Mouse (Mus musculus): ENCODE measurements around the gene Gabarap.
A peak's percentile ranks its signal among the peaks of the same experiment; 100 is the strongest.

Gabarap gene

DNA sequence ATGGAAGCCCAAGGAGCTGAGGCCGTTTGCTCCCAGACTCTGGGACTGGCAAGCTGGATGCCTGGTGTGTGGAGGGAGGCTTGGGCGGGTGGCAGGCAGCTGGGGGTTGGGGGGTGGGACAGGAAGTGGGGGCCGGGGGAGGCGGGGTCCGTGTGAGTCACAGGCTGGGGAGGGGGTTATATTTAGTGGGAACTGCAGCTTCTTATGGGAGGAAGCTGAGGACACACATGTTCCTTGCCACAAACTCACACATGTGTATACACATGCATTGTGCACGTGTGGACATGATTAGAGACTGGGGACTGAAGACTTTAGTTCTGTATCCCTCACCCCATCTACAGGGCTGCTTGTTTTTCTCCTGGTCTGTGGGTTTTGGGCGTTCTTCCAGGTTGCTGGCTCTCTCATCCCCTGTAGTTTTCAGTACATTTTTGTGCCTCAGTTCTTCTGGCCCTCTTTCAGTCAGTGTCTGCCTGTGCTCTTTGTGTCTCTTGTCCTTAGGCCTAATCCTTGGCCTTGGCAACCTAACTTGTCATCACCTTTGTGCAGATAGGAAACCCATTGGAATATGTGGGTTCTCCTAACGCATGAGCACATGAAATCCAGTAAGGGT is 29.2 kb downstream of the Gabarap start:
- no peak for DNase-seq (ENCODE audit: low read depth, low spot score)

DNA sequence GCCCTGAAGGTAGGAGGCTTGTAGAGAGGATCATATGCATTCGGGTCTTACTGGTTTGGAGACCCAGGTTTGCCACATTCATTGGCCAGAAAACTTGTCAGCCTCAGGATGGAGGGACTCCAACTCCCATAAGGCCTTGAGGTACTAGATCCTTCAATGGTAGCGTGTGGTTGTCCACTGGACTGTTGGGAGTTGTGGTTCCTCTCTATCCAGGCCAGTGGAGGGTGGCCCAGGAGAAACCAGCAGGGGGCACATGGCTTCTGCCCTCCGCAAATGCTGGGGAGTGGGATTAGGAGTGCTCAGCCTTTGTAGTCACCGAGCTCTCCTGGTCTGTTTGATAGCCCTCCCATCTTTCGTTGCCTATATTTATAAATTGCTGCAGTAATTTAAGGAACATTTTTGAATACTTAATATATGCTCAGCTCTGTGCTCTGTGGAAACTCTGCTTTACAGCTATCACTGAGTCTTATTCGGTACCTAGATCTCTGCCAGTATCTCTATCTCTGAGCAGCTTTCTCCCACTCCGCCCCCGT is 29.9 kb downstream of the Gabarap start:
- DNase-seq (ENCODE audit: low read depth, low spot score) = peak; percentile 72

DNA sequence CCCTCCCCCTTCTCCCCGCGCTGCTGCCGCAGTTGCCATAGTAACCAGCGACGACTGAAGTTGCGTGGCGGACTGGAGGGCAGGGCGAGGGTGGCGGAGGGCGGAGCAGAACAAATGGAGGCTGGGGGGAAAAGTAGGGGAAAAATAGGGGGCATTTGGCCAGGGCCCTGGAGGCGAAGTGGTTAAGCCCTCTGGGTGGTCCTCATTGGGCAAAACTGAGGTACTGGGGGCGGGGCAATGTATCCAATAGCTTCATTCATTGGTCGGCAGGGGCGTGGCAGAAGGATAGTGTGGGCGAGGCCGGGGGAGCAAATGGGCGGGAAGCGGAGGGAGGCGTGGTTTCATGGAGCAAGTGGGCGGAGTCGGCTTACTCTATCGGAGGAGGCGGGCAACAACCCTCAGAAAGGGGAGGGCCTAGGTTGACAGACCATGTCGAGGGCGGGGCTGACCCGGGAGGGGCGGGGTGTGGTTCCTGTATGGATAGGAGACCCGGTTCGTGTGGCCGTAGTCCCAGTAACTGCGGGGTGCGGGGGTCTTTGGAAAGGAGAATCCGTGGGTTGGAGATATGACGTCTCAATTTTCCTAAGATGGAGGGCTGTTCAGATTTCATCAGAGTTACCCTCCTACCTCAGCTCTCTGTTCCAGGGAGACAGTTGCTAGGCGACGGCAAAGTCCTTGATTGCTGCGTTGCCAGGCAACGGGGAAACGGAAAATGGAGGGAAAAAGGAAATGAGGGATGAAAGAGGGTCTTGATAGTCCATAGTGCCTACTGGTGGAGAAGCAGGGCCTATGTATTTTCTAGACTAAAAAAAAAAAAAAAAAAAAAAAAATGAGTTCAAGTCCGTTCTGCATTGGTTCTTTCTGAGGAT is 30.6 kb downstream of the Gabarap start:
- DNase-seq (ENCODE audit: low read depth, low spot score) = peak; percentile 91

DNA sequence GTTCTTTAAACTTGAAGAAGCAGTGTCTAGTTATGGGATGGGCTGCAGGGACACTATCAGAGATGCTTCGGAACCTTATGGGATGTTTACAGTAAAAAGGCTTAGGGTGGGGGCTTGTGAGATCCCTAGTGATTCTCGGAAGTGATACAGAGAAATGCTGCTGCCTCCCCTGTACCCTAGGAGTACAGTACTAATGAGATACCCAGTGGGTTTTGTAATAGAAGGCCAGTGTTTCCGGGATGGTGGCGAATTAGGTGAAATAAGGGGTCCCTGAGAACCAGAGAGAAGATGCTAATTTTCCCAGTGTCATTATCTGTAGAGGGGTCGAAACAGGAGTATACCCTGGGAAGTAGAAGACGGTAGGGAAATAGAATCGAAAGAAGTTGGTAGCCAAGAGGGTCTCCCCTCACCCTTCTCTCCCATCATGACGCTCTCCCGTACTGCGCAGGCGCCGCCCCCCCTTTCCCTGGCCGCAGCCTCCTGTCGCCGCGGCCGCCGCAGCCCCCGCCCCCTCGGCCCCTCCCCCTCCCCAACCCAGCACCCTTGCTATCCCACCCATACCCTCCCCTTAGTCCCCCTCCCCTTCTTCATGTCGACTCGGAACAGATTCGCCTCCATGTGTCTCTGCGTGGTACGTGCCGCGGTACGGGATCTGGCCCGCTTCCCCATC is 32.7 kb downstream of the Gabarap start:
- no peak for DNase-seq (ENCODE audit: low read depth, low spot score)

DNA sequence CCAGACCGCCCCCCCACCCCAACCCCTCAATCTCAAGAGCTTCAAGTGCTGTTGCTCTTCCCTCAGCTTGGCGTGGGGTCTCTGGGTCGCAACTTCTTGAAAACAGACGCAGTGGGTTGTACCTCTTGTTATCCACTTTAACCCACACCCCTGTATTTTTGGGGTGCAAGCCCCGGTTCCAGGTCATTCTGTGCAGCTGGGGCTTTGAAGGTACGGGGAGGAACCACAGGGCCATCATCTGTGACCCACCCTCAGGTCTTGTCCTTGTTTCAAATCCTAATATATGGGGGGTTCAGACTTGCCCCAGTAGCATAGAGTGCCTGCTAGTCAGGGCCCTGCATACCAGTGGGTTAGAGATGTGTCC is 33.2 kb downstream of the Gabarap start:
- no peak for DNase-seq (ENCODE audit: low read depth, low spot score)

DNA sequence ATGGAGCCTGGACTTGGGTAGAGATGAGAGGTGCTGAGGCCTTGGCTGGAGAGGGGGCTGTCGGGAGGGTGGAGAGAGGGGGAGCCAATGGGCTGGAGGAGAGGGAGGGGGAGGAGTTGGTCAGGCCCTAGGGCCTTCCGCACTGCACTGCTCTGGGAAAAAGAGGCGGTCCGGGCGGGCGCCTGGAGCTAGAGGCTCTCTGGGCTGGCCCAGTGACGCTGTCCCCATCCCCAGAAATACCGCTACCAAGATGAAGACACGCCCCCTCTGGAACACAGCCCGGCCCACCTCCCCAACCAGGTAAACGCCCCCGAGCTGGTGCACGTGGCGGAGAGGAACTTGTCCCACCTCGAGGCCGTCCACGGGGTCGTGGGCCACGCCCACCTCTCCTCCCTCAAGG is 35.7 kb downstream of the Gabarap start:
- DNase-seq (ENCODE audit: low read depth, low spot score) = no peak

DNA sequence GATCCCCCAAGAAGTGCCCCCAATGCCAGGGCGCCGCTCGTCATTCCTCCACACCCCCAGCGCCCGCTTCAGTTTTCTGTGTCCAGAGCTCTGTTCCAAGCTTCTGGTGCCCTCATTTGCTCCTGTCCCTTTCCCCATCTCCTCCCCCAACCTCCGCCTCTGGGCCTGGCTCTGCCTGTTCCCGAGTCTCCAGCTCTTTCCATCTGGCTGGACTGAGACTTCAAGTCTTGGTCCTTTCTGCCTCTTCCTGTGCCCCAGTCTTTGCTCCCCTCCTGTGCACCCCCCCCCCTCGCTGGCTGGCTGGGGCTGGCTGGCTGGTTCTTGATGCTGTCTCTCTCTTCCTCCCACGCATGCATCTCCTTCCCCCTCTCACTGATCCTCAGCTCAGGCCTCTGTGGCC is 36.5 kb downstream of the Gabarap start:
- no peak for DNase-seq (ENCODE audit: low read depth, low spot score)

DNA sequence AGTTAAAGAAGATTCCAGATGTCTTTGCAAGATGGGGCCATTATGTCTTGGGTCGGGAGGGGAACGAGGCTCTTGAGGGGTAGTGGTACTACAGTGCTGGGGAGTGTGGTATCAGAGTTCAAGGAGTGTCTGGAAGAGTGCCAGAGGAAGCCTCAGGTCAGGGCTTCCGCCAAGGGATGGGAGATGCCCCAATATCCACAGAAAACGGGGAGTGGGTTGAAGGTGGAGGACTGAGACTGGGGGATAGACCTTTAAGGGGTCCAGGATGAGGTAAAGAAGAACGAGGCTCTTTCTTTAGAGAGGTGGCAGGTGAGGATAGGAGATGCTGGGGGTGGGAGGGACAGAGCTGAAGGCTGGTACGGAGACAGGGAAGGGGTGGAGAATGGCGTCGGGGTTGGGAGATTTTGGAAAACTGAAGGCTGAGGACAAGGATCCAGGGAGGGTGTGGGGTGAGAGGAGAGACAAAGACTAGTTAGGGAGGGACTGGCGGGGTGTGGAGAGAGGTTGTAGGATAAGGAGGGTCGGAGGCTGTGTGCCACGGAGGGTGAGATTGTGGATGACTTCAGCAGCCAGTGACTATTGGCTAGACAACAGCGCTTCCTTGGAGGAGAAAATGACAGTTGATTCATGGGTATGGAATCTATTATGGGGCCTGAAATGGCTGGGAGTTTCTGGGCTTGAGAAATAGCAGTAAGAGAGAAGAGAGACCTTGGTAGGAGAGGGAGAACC is 37.6 kb downstream of the Gabarap start:
- DNase-seq (ENCODE audit: low read depth, low spot score) = no peak

DNA sequence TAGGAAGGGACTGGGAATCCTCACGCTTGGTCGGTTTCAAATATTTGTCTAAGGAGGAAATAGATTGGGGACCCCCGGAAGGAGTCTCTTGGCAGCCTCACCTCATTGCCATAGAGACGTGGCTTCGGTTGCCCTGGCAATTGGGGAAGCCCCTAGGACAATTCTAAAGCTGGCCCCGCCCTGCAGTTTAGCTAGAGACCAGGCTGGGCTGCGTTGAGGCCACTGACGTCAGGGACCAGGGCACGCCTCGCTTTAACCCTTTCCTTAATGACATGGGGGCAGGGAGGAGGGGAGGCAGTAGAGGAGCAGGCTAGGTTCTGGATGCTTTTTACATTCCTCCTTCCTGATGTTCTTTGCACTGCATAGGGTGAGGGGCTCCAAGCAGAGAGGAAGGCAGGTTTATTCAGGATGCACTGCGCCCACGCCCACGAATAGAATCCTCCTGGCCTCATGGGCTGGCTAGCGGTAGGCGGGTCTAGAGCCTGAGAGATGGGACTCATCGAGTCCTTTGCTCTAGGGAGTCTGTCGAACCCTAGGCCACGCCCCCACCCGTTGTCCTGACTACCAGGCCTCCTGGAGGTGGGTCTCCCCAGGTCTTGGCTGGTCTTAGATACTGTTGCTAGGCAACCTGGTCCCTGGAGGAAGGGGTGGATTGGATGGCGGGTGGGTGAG is 38.3 kb downstream of the Gabarap start:
- DNase-seq (ENCODE audit: low read depth, low spot score) = no peak

DNA sequence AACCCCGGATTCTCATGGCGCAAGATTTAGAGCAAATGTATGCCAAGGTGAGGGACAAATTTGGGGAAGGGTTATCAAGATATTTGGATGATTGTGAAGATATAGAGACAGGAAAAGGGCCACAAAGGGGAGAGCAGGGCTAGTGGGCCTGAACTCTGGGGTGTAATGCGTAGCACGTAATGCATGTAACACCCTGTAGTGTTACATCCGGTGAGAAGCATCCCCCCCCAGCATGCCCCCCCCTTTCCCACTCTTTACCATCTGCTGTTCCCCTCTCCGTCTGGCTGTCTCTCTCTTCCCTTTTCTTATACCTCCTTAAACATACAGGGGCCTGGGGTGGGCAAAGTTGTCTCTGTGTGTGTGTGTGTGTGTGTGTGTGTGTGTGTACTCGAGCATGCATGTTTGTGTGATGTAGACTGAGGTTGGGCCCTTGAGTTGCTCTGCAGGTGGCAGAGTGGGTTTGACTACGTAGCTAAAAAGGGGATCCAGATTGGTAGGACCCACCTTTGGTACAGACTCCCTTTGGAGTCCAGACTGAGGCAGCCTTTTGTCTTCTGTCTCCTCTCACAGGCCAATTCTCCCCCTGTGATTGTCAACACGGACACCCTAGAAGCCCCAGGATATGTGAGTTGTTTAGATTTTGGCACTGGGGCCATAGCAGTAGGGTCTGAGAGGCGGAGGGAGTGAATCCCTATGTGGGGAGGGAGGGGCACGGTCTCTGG is 39.0 kb downstream of the Gabarap start:
- DNase-seq (ENCODE audit: low read depth, low spot score) = no peak

DNA sequence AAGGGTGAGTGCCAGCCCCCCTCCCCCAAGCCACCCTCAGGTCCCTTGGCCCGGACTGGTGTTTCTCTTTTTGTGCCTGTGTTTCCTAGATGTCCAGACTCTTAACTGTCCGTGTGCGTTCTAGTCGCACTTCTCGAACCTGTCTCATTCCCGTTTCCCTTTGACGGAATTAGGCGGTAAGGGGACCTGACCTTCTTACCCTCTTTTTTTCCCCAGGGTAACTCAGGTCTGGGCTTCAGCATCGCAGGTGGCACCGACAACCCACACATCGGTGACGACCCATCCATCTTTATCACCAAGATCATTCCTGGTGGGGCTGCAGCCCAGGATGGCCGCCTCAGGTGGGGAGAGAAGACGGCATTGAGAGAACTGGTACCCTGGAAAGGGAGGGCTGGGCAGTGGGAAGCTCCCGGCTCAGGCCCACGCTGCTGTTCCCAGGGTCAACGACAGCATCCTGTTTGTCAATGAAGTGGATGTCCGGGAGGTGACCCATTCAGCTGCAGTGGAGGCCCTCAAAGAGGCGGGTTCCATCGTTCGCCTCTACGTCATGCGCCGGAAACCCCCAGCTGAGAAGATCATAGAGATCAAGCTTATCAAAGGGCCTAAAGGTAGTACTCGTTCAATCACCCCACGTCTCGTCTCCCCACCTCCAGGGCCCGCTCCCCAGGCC is 39.8 kb downstream of the Gabarap start:
- DNase-seq (ENCODE audit: low read depth, low spot score) = no peak

DNA sequence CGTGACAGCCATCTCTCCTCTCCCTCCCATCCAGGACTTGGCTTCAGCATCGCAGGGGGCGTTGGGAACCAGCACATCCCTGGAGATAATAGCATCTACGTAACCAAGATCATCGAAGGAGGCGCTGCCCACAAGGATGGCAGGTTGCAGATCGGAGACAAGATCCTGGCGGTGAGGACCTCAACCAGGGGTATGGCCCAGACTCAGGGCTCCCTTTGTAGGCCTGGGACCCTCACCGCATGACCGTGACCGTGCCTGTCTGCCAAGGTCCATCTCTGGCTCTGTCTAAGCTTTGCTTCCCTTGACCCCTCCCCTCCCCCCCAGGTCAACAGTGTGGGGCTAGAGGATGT is 40.4 kb downstream of the Gabarap start:
- DNase-seq (ENCODE audit: low read depth, low spot score) = no peak

DNA sequence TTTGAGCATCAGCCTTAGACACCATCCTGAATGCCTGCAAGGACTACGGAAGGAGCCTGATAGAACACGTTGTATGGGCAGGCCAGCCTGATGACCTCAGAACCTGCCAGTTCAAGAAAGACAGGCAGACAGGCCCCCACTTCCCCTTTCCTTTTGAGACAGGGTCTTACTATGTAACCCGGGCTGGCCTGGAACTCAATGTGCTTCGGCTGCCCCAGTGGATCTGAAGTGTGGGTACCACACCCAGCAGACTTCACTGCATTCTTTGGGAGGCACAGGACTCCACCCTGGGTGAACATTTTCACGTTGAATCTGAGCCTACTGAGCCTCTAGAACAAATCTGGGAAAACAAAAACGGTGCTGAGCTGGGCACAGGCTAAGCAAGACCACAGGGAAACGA is 47.2 kb downstream of the Gabarap start:
- no peak for DNase-seq (ENCODE audit: low read depth, low spot score)

DNA sequence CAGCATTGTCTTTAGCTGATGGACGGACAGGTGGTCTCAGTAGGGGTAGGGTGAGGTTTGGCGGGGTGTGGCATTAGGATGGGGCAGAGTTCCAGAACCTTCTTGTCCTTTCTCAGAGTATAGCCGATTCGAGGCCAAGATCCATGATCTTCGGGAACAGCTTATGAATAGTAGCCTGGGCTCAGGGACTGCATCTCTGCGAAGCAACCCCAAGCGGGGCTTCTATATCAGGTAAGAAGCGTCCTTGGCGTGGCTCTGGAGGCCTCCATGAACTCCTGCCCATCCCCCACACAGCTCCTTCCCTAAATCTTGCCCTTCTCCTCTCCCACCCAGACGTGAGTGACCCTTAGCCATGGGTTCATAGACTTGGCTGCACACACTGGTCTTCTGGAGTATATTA is 48.7 kb downstream of the Gabarap start:
- no peak for DNase-seq (ENCODE audit: low read depth, low spot score)

DNA sequence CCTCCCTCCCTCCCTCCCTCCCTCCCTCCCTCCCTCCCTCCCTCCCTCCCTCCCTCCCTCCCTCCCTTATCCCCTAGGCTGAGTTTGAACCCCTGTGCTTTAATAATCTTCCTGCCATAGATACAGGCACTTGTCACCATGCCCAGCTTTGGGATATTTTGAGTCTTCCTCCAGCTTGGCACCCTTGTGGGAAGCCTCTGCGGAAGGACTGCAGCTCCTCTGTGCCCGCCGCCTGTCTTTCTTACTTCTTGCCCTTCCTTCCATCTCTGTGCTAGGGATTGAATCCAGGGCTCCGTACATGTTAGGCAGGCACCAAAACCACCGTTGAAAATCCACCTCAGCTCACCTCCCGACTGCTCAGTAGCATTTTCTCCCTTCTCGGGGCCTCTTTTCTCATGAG is 49.2 kb downstream of the Gabarap start:
- no peak for DNase-seq (ENCODE audit: low read depth, low spot score)

DNA sequence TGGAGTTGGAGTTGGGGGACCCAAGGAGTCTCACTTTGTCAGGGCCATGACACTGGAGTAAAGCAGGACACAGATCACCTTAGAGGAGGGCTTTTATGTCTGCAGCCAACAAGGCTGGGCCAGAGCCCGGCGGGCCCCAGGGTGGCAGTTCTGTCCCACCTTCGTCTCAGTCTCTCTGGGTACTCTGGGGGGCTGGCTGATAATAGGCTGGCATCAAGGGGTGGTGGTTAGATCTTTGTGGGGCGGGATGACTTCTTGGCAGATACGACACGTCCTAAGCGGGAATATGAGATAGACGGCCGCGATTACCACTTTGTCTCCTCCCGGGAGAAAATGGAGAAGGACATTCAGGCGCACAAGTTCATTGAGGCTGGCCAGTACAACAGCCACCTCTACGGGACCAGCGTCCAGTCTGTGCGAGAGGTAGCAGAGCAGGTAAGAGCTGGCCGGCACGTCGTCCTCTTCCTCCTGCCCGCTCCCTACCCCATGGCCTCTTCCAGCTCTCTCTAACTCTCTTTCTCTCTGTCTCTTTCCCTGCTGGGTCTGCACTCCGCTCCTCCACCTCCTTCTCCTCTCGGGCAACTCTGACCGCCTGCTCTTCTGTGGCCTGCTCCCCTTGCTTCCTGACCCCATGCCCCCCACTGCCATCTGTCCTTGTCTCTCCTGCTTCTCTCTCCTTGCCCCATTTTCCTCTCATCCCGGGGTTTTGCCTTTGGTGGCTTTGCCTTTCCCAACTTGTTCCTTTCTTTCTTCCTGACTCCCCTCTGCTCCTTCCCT is 51.6 kb downstream of the Gabarap start:
- DNase-seq (ENCODE audit: low read depth, low spot score) = no peak

DNA sequence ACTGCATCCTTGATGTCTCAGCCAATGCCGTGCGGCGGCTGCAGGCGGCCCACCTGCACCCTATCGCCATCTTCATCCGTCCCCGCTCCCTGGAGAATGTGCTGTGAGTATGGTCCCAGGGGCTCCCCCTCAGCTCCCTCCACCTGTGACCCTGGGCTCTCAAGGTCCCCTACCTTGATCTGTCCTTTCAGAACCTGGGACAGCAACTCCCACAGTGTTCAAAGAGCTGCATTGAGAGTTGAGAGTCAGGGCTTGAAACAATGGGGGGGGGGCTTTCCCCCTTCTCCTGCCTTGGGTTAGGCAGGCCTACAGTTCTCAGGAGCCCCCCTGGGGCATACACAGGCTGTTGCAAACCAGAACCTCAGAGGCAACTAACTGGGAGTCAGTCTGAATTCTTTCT is 52.7 kb downstream of the Gabarap start:
- DNase-seq (ENCODE audit: low read depth, low spot score) = no peak

Measured in retina, adult 2 months (tissue).